Mouse (Mus musculus) limb, embryonic 11.5 days (tissue): ENCODE data around the gene Hdac6. TPM values are rescaled to one million over a fixed set of nuclear protein-coding genes. Genes with fewer than 3 reads are reported as not detected.
"Not testable (repeated sequence)": the region's sequence is repeated elsewhere in the genome, so short reads cannot be mapped to it uniquely, and the experiment has no call there.

ENCODE experiments used
- ATAC-seq: fragments of 200-750 bp; cut with Nextera tagmentation; 2 replicates; pipeline ENCODE4 v1.8.0; 2017; ENCODE audit warnings: low read depth; ENCODE audit not compliant: insufficient number of reproducible peaks, low FRiP score, low TSS enrichment
- DNase-seq: peaks from one replicate; pipeline ENCODE4 v3.0.0-alpha.2; 2015; ENCODE audit warnings: low spot score
- H3K27ac ChIP-seq: fragments of 300-500 bp; sonication (generic); replicated peaks from 2 replicates; pipeline ENCODE4 v1.5.1; 2014; ENCODE audit warnings: low read depth, mild to moderate bottlenecking, low read length
- H3K27me3 ChIP-seq: fragments of 300-500 bp; sonication (generic); 2 replicates; pipeline ENCODE4 v1.6.1; 2014; ENCODE audit warnings: mild to moderate bottlenecking, low read length, mixed read lengths; ENCODE audit not compliant: control insufficient read depth, insufficient read depth
- H3K36me3 ChIP-seq: fragments of 300-500 bp; sonication (generic); 2 replicates; pipeline ENCODE4 v1.6.1; 2014; ENCODE audit warnings: mild to moderate bottlenecking, low read length, moderate library complexity, mixed read lengths; ENCODE audit not compliant: control insufficient read depth, insufficient read depth
- H3K4me1 ChIP-seq: fragments of 300-500 bp; sonication (generic); 2 replicates; pipeline ENCODE4 v1.6.1; 2014; ENCODE audit warnings: low read length, mixed read lengths; ENCODE audit not compliant: control insufficient read depth, insufficient read depth
- H3K4me2 ChIP-seq: fragments of 300-500 bp; sonication (generic); 2 replicates; pipeline ENCODE4 v1.6.1; 2014; ENCODE audit warnings: low read depth, mild to moderate bottlenecking, moderate library complexity; ENCODE audit not compliant: severe bottlenecking
- H3K4me3 ChIP-seq: fragments of 300-500 bp; sonication (generic); 2 replicates; pipeline ENCODE4 v1.5.1; 2014; ENCODE audit warnings: low read depth, low read length
- H3K9ac ChIP-seq: fragments of 300-500 bp; sonication (generic); 2 replicates; pipeline ENCODE4 v1.6.1; 2014; ENCODE audit warnings: mild to moderate bottlenecking, low read length
- H3K9me3 ChIP-seq: fragments of 300-500 bp; sonication (generic); 2 replicates; pipeline ENCODE4 v1.6.1; 2016; ENCODE audit warnings: low read length; ENCODE audit not compliant: control insufficient read depth
- WGBS: fragments of 180-500 bp; shearing (Covaris S2); extraction: QIAGEN DNeasy Blood & Tissue Kit; methylation state at CpG from one replicate; pipeline ENCODE4 v1.1.7; 2014; 5-methylcytosine and 5-hydroxymethylcytosine counted together
- polyA plus RNA-seq: library from polyadenylated mRNA; unstranded; fragments of >200 nt; fragmentation: Nextera tagmentation; extraction: Ambion mirVana; gene quantifications from 2 replicates; pipeline ENCODE4 v1.2.1, GENCODE M21; 2014

Gene Hdac6
- polyA plus RNA-seq, 1 experiment from 2014 or later, result 43.6 TPM

DNA sequence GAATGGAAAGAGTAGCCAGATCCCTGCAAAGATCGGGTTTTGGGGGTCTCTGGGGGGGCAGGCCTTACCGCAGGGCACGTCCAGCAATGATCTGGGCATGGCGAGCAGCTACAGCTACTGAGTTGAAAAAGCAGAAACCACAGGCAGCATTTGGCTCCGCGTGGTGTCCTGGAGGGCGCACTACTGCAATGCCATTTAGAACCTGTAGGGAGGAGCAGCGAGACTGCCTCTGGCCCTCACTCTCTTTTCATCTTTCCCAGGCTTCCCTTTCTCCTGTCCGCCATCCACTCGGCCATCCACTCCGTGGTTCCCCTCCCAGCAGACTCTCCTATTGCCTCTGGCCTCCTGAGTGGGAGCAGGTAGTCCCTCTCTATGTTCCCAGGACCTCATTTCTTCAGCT is 10.8 kb downstream of the Hdac6 start:
- DNase-seq (no peak), ATAC-seq (no peak)
- Histone ChIP-seq H3K36me3 (peaks cover 2% of the 10 kb centered on the region; the same call in 1 of the 2 replicates), H3K4me2 (no peak overlapping the region), H3K9me3 (no peaks in the 10 kb centered on the region), H3K27me3 (no peaks in the 10 kb centered on the region), H3K9ac (no peak overlapping the region), H3K27ac (no peak overlapping the region), H3K4me1 (no peaks in the 10 kb centered on the region), H3K4me3 (no peak overlapping the region)
- WGBS, result 43% methylated on average over 11 of the region's 11 CpGs

DNA sequence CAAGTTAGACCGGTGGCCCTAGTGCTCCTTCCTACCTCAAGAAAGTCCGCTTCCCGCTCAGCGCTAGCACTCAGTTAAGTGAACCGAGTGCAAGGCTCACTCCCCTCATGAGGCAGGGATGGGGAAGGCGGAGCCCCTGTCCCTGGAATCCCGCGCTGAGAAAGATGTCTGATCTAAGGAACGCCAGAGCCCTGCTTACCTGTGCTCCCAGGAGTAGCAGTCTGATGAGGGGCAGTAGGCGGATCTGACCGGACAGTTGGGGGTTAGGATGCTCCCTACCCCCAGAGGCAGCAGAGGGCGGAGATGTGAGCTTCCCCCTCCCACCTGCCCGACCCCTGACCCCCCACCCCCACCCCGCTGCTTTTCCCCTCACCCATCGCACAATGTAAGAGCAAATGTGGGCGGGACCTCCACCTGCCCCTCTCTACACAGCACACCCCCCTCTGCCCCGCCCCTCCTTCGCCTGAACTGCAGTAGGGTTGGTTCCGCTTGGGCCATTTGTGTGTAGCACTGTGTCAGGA is 19.4 kb downstream of the Hdac6 start, which contains the start of gene Eras:
Eras (minus strand) TSS at position 338 of the 521 bp plus-strand sequence.
- WGBS, result 16% methylated on average over 15 of the region's 19 CpGs
- Histone ChIP-seq H3K4me3 (no peak within 1 kb of the TSS), H3K27me3 (peaks cover 37% of the 10 kb centered on the region), H3K4me1 (no peaks in the 10 kb centered on the region), H3K4me2 (no peak within 1 kb of the TSS), H3K36me3 (no peaks in the 10 kb centered on the region; the same call in 1 of the 2 replicates), H3K9me3 (no peaks in the 10 kb centered on the region; the same call in 1 of the 2 replicates), H3K27ac (no peak within 1 kb of the TSS), H3K9ac (no peak within 1 kb of the TSS)
- DNase-seq, result no peak
- ATAC-seq, result no peak

DNA sequence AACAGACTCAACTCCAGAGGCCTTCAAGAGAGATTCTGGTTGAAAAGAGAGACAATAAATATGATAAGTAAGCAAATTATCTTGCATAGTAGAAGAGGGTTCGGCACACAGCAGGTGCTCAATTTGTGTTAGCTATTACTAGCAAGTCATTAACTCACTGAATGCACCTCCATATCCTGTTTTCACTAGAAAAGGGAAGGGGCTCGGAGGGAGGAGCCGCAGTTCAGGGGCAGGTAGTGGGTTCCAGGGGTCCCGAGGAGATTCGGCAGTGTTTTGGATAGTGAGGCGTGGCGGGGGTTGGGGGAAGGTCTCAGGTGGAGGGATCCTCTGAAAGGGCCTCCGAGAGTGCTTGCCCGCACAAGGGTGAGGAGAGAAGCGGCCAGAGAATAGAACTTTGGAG is 20.6 kb downstream of the Hdac6 start:
- no peaks in the 10 kb centered on the region for H3K4me1 ChIP-seq
- ATAC-seq, result no peak
- H3K27me3 ChIP-seq, result peaks cover 47% of the 10 kb centered on the region
- H3K4me3 ChIP-seq, result no peak overlapping the region
- no peaks in the 10 kb centered on the region; the same call in 1 of the 2 replicates for H3K36me3 ChIP-seq
- H3K27ac ChIP-seq, result no peak overlapping the region
- no peak overlapping the region for H3K4me2 ChIP-seq
- no peak overlapping the region for H3K9ac ChIP-seq
- H3K9me3 ChIP-seq, result no peaks in the 10 kb centered on the region; the same call in 1 of the 2 replicates
- no peak for DNase-seq
- WGBS, result 24% methylated on average over 10 of the region's 10 CpGs

DNA sequence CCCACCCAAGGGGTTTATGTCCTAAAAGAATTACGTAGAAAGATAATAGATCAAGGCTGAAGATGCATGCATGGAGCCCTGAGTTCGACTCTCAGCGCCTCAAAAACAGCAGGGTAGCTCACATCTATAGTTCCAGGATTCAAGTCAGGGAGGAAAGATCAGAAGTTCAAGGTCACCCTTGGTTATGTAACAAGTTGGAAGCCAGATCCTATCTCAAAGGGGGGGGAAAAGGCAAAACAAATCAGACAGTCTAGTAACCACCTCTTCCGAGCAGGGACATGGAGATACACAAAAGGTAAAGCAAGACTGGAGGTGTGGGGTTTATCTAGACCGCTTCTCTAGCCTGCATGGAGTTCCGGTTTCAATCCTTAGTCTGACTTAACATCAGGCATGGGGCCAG is 21.4 kb downstream of the Hdac6 start:
- H3K4me3 ChIP-seq, result no peak overlapping the region

DNA sequence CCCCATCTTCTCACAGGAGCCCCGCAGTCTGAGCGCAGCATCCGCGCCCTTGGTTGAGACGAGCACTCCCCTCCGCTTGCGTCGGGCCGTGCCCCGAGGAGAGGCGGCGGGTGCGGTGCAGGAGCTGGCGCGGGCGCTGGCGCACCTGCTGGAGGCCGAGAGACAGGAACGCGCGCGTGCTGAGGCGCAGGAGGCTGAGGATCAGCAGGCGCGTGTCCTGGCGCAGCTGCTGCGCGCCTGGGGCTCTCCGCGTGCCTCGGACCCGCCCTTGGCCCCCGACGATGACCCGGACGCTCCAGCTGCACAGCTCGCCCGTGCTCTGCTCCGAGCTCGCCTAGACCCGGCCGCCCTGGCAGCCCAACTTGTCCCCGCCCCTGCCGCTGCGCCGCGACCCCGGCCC is 25.7 kb downstream of the Hdac6 start:
- no peak overlapping the region for H3K27ac ChIP-seq
- DNase-seq (no peak), ATAC-seq (no peak)
- peak overlapping the region; percentile 33 for H3K4me2 ChIP-seq
- H3K9ac ChIP-seq, result no peak overlapping the region
- H3K4me1 ChIP-seq, result no peaks in the 10 kb centered on the region
- H3K9me3 ChIP-seq, result no peaks in the 10 kb centered on the region; the same call in 1 of the 2 replicates
- 14% methylated on average over 20 of the region's 48 CpGs for WGBS
- peak overlapping the region; percentile 19; the same call in 1 of the 2 replicates for H3K4me3 ChIP-seq
- H3K27me3 ChIP-seq, result peaks cover 58% of the 10 kb centered on the region
- no peaks in the 10 kb centered on the region for H3K36me3 ChIP-seq

More for the DNA sequence above, 21.4 kb downstream of the Hdac6 start:
- Histone ChIP-seq H3K4me1 (no peaks in the 10 kb centered on the region), H3K4me2 (no peak overlapping the region), H3K27ac (no peak overlapping the region), H3K9me3 (no peaks in the 10 kb centered on the region; the same call in 1 of the 2 replicates), H3K27me3 (peaks cover 56% of the 10 kb centered on the region), H3K9ac (no peak overlapping the region), H3K36me3 (no peaks in the 10 kb centered on the region; the same call in 1 of the 2 replicates)
- WGBS, result 66% methylated on average over 6 of the region's 6 CpGs
- DNase-seq (no peak), ATAC-seq (no peak)

DNA sequence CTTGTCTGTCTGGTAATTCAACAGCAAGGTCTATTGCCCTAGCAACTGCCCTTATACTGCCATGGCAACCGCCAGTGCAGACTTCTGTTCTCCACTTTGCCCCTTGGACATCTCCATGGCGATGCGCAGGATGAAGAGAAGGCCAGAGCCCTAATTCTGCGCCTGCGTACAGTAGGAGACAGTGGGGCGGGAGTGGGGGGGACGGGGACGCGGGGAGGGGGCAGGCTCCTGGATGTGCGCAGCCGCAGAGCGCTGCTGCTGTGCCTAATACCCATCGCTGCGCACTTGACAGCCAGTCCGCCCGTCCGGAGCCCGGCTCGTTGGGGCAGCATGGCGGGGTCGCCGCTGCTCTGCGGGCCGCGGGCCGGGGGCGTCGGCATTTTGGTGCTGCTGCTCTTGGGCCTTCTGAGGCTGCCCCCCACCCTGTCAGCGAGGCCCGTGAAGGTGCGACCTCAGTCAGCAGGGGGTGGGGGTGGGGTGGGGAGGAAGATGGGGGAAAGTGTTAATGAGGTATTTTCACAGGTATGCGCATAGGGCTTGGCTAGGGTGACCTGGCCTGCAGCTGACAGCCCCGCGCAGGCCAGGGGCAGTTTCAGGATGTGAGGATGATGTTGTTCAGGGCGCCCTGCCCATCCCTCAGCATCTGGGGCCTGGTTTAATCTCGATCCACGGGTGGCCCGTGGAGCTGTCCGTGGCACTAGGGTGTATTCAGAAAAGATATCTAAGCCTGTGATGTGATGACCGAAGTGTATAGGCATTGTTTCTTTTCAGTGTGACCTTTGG is 27.9 kb downstream of the Hdac6 start, which contains the start of gene Pcsk1n:
Pcsk1n (plus strand) TSS at position 222 of the 783 bp plus-strand sequence.
- ATAC-seq (no peak), DNase-seq (no peak)
- Histone ChIP-seq H3K27ac (no peak within 1 kb of the TSS), H3K4me1 (no peaks in the 10 kb centered on the region), H3K36me3 (no peaks in the 10 kb centered on the region), H3K4me3 (peak within 1 kb of the TSS; percentile 14; the same call in 1 of the 2 replicates), H3K27me3 (peaks cover 41% of the 10 kb centered on the region), H3K9ac (no peak within 1 kb of the TSS), H3K9me3 (no peaks in the 10 kb centered on the region; the same call in 1 of the 2 replicates), H3K4me2 (peak within 1 kb of the TSS; percentile 35)
- WGBS, result 16% methylated on average over 40 of the region's 40 CpGs

DNA sequence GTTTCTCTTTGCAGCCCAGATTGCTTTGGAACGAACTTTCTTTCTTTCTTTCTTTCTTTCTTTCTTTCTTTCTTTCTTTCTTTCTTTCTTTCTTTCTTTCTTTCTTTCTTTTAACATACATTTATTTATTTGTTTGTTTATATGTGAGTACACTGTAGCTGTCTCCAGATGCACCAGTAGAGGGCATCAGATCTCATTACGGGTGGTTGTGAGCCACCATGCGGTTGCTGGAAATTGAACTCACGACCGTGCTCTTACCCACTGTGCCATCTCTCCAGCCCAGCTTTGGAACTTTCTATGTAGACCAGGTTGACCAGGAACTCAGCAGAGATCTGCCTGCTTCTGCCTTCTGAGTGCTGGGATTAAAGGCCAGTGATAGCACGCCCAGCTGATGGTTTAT is 29.7 kb downstream of the Hdac6 start:
- not testable (repeated sequence) for H3K36me3 ChIP-seq, H3K9me3 ChIP-seq, H3K9ac ChIP-seq, ATAC-seq, H3K4me2 ChIP-seq, H3K4me1 ChIP-seq, H3K27ac ChIP-seq, DNase-seq, H3K4me3 ChIP-seq
- peaks cover 34% of the 10 kb centered on the region for H3K27me3 ChIP-seq
- WGBS, result 71% methylated on average over 6 of the region's 6 CpGs

DNA sequence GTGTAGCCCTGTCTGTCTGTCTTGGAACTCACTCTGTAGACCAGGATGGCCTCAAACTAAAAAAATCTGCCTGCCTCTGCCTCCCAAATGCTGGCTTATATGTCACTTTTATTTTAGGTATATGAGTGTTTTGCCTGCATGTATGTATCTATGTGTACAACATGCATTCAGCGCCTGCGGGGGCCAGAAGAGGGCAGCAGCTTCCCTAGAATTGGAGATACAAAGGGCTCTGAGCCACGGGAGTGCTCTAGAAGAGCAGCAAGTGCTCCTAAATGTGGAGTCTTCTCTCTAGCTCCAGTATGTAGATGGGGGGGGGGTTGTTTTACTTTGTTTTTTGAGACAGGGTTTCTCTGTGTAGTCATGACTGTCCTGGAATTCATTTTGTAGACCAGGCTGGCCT is 32.0 kb downstream of the Hdac6 start:
- H3K9me3 ChIP-seq, H3K4me1 ChIP-seq, H3K9ac ChIP-seq, H3K27ac ChIP-seq, H3K4me3 ChIP-seq, ATAC-seq, DNase-seq, H3K4me2 ChIP-seq, H3K36me3 ChIP-seq: not testable (repeated sequence)
- H3K27me3 ChIP-seq, result peaks cover 13% of the 10 kb centered on the region
- 16% methylated on average over 3 of the region's 3 CpGs for WGBS
